Mouse (Mus musculus) kidney, embryonic 16.5 days (tissue): Measurements from ENCODE around the gene Eif4e2. TPM values are rescaled to one million over a fixed set of nuclear protein-coding genes. Genes with fewer than 3 reads are reported as not detected.

Experiments used
- ATAC-seq: fragments of 200-750 bp; cut with Nextera tagmentation; 2 replicates; pipeline ENCODE4 v1.8.0; 2017; ENCODE audit warnings: moderate TSS enrichment; ENCODE audit not compliant: low FRiP score, low TSS enrichment
- H3K27ac ChIP-seq: fragments of 300-500 bp; sonication (generic); 2 replicates; pipeline ENCODE4 v1.5.1; 2014; ENCODE audit warnings: low read length
- H3K27me3 ChIP-seq: fragments of 300-500 bp; sonication (generic); 2 replicates; pipeline ENCODE4 v1.6.1; 2014; ENCODE audit warnings: low read length, control low read depth, mixed read lengths; ENCODE audit not compliant: insufficient read depth
- H3K36me3 ChIP-seq: fragments of 300-500 bp; sonication (generic); 2 replicates; pipeline ENCODE4 v1.6.1; 2014; ENCODE audit warnings: low read length, control low read depth, mixed read lengths; ENCODE audit not compliant: insufficient read depth
- H3K4me1 ChIP-seq: fragments of 300-500 bp; sonication (generic); 2 replicates; pipeline ENCODE4 v1.6.1; 2014; ENCODE audit warnings: low read length, control low read depth, mixed read lengths; ENCODE audit not compliant: insufficient read depth
- H3K4me2 ChIP-seq: fragments of 300-500 bp; sonication (generic); replicated peaks from 2 replicates; pipeline ENCODE4 v1.6.1; 2014; ENCODE audit warnings: low read depth, low read length
- H3K4me3 ChIP-seq: fragments of 300-500 bp; sonication (generic); 2 replicates; pipeline ENCODE4 v1.5.1; 2014; ENCODE audit warnings: mild to moderate bottlenecking, low read length
- H3K9ac ChIP-seq: fragments of 300-500 bp; sonication (generic); replicated peaks from 2 replicates; pipeline ENCODE4 v1.6.1; 2014; ENCODE audit warnings: low read length
- H3K9me3 ChIP-seq: fragments of 300-500 bp; sonication (generic); 2 replicates; pipeline ENCODE4 v1.6.1; 2016; ENCODE audit warnings: low read length, control low read depth
- WGBS: fragments of 180-500 bp; shearing (Covaris S2); extraction: QIAGEN DNeasy Blood & Tissue Kit; methylation state at CpG from one replicate; pipeline ENCODE4 v1.1.7; 2014; 5-methylcytosine and 5-hydroxymethylcytosine counted together
- polyA plus RNA-seq: library from polyadenylated mRNA; unstranded; fragments of >200 nt; fragmentation: Nextera tagmentation; extraction: Ambion mirVana; gene quantifications from 2 replicates; pipeline ENCODE4 v1.2.1, GENCODE M21; 2015

Eif4e2 gene
- polyA plus RNA-seq, 1 experiment from 2014 or later = 157 TPM

DNA sequence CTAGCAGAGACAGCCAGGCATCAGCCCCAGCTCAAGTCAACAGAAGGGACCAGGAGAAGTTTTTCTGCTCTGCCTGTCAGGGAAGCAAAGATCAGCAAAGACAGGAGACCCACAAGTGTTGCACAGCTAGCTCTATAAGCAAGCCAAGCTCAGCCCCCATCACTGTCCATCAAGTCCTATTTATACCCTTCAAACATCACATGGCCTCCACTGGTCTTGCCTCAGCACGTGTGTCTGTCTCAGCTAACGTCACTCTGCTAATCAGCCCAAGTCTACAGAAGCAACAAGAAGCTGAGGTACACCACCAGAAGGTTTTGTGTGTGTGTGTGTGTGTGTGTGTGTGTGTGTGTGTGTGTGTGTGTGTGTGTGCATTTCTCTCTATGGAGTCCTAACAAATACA, 12.9 kb upstream of the Eif4e2 start:
- Histone ChIP-seq H3K36me3 (no peaks in the 10 kb centered on the region), H3K9me3 (peaks cover 2% of the 10 kb centered on the region; the same call in 1 of the 2 replicates), H3K27me3 (no peaks in the 10 kb centered on the region), H3K4me3 (no peak overlapping the region), H3K4me1 (peaks cover 10% of the 10 kb centered on the region), H3K9ac (no peak overlapping the region), H3K4me2 (no peak overlapping the region), H3K27ac (no peak overlapping the region)
- ATAC-seq = no peak
- 63% methylated on average over 2 of the region's 2 CpGs for WGBS

DNA sequence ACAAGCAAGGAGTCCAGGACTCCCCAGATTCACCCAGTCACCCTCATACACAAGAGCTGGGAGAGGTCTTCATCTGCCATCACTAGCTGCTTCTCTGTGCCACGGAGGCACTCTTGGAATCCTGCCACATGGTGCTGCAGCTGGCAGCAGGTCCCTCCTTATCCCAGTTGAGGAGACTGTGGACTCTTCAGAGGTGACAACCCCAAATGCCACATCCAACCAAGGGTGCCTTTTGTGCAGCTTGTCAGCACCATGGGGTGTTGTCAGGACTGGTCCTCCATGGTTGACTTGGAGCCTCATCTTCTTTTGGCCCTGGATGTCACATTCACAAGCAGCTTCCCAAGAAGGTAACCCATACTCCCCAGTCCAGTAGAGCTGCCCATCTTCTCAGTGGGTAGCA, 11.9 kb upstream of the Eif4e2 start:
- Histone ChIP-seq H3K36me3 (no peaks in the 10 kb centered on the region), H3K4me2 (no peak overlapping the region), H3K27me3 (peaks cover 3% of the 10 kb centered on the region; the same call in 1 of the 2 replicates), H3K4me3 (no peak overlapping the region), H3K4me1 (peaks cover 14% of the 10 kb centered on the region), H3K9me3 (peaks cover 2% of the 10 kb centered on the region; the same call in 1 of the 2 replicates), H3K9ac (no peak overlapping the region), H3K27ac (no peak overlapping the region)
- no peak for ATAC-seq
- WGBS = 62% methylated on average over 1 of the region's 1 CpGs

DNA sequence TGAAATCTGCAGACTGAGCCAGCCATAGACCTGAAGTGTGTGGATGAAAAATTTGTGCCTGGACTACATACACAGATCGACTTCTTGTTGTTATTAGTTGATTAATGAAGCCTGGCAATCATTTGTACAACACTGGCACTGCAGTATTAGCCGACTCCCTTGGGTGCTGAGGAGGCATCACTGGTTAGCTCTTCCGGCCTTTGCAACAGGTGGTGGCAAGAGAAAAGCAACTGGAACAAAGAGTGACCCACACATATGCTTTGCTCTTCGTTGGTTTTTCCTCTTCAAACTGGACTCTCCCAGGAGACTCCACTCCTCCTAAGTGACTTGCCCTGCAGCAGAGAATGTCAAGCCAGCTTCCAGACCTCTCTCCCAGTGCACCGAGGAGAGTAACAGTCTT, 9.9 kb upstream of the Eif4e2 start:
- no peak for ATAC-seq
- H3K27me3 ChIP-seq = peaks cover 15% of the 10 kb centered on the region; the same call in 1 of the 2 replicates
- no peak overlapping the region for H3K27ac ChIP-seq
- H3K9me3 ChIP-seq = peaks cover 2% of the 10 kb centered on the region; the same call in 1 of the 2 replicates
- no peak overlapping the region for H3K9ac ChIP-seq
- 78% methylated on average over 5 of the region's 5 CpGs for WGBS
- peaks cover 9% of the 10 kb centered on the region for H3K4me1 ChIP-seq
- H3K4me3 ChIP-seq = no peak overlapping the region
- H3K4me2 ChIP-seq = no peak overlapping the region
- no peaks in the 10 kb centered on the region for H3K36me3 ChIP-seq

DNA sequence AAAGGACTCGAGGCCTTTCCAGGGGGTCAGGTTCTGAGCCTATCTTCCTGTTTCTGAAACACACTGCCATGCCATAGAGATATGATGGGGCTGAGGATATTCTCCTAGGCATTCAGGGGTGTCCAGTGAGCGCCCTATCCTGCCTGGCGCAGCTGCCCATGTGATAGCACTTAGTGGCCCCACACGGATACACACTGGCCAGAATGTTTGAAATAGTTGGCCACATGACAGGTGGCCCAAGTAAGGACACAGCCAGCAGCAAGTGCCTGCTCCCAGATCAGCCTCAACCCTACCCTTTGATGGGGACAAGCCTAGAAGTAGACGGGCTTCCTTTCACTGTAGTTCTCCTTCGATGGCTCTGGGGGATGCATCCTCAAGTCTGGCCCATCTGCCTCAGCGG, 9.2 kb upstream of the Eif4e2 start, which contains the start of gene Chrng:
Chrng (plus strand) TSS at position 193 of the 400 bp plus-strand sequence.
- no peak within 1 kb of the TSS for H3K9ac ChIP-seq
- H3K36me3 ChIP-seq = no peaks in the 10 kb centered on the region
- peaks cover 2% of the 10 kb centered on the region; the same call in 1 of the 2 replicates for H3K9me3 ChIP-seq
- no peak within 1 kb of the TSS for H3K4me2 ChIP-seq
- ATAC-seq = no peak
- no peak within 1 kb of the TSS for H3K4me3 ChIP-seq
- peaks cover 9% of the 10 kb centered on the region; the same call in 1 of the 2 replicates for H3K4me1 ChIP-seq
- no peak within 1 kb of the TSS for H3K27ac ChIP-seq
- WGBS = 92% methylated on average over 7 of the region's 7 CpGs
- H3K27me3 ChIP-seq = peaks cover 15% of the 10 kb centered on the region; the same call in 1 of the 2 replicates

DNA sequence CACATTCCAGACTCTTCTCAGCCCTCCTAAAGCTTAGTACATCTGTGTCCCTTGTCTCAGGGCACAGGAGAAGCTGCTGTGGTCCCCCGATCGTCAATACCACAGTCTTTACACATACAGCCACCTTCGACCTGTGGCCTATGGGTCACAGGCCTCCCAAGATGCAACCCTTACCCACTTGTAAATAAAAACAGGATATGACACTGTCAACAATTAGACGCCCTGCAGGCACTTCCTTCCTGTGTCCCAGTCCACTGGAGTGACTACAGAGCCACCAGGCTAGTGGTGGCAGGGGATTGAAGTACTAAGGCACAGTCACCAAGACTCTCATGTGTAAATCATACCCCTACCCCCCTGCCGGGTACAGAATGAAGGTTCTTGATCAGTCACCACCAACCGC, 8.7 kb upstream of the Eif4e2 start:
- Histone ChIP-seq H3K9me3 (peaks cover 2% of the 10 kb centered on the region; the same call in 1 of the 2 replicates), H3K27ac (no peak overlapping the region), H3K4me2 (no peak overlapping the region), H3K4me3 (no peak overlapping the region), H3K27me3 (peaks cover 15% of the 10 kb centered on the region; the same call in 1 of the 2 replicates), H3K9ac (no peak overlapping the region), H3K4me1 (peaks cover 9% of the 10 kb centered on the region; the same call in 1 of the 2 replicates), H3K36me3 (no peaks in the 10 kb centered on the region)
- WGBS = 46% methylated on average over 6 of the region's 6 CpGs
- no peak for ATAC-seq

DNA sequence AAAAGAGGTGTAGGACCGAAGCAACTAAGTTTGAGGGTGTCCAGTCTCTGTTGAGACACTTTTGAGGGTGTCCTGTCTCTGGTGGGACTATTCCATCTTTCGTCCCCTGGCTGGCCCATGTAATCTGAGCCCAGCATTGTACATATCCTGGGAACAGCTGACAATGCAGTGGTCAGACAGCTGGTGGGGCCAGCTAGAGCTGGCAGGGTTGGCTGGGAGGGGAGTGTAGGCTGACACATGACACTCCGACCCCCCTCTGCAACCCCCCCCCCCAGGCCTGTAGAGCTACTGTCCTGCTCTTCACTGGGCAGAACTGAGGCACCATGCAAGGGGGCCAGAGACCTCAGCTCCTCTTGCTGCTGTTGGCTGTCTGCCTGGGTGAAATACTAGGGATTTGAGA, 8.2 kb upstream of the Eif4e2 start:
- Histone ChIP-seq H3K36me3 (no peaks in the 10 kb centered on the region), H3K4me2 (no peak overlapping the region), H3K27me3 (peaks cover 15% of the 10 kb centered on the region; the same call in 1 of the 2 replicates), H3K9ac (no peak overlapping the region), H3K4me1 (peaks cover 9% of the 10 kb centered on the region; the same call in 1 of the 2 replicates), H3K9me3 (peaks cover 2% of the 10 kb centered on the region; the same call in 1 of the 2 replicates), H3K27ac (no peak overlapping the region), H3K4me3 (no peak overlapping the region)
- peak; percentile 44; the same call in 1 of the 2 replicates for ATAC-seq
- WGBS = 25% methylated on average over 3 of the region's 3 CpGs

DNA sequence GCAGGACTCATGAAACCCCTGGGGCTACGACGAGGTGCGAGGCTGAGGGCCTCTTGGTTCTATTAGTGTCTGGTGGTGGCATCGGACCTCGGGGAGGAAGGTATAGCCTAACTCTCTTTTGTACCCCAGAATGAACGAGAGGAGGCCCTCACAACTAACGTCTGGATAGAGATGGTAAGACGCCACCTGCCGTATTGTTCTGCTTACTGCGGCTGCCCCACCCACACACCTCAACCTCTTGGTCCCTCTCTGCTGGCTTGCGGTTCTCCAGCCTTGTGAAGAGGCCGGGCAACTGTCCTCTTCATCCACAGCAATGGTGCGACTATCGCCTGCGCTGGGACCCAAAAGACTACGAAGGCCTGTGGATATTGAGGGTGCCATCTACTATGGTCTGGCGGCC, 7.4 kb upstream of the Eif4e2 start:
- H3K9ac ChIP-seq = no peak overlapping the region
- WGBS = 18% methylated on average over 17 of the region's 17 CpGs
- no peak overlapping the region for H3K4me2 ChIP-seq
- peaks cover 2% of the 10 kb centered on the region; the same call in 1 of the 2 replicates for H3K9me3 ChIP-seq
- peaks cover 15% of the 10 kb centered on the region; the same call in 1 of the 2 replicates for H3K27me3 ChIP-seq
- no peaks in the 10 kb centered on the region for H3K36me3 ChIP-seq
- H3K27ac ChIP-seq = no peak overlapping the region
- ATAC-seq = no peak
- peaks cover 9% of the 10 kb centered on the region; the same call in 1 of the 2 replicates for H3K4me1 ChIP-seq
- no peak overlapping the region for H3K4me3 ChIP-seq

DNA sequence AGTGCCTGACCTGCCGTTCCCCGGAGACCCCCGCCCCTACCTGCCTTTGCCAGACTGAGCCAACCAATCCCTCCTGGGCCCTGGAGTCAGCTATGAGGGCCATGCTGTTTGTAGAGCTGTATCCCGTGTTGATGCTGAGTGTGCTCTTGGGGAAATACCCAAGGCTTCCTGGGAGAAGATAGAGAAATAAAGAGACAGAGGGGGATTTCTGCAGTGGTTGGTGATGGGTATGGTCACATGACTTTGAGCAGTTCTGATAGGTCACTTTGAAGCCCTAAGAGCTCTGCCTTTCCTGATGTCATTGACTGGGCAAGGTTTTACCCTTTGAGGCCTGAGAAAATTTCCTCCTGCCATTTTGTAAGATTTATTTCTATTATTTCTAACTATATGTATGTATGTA, 2.3 kb upstream of the Eif4e2 start:
- Histone ChIP-seq H3K4me2 (no peak overlapping the region), H3K36me3 (no peaks in the 10 kb centered on the region), H3K27ac (no peak overlapping the region), H3K9ac (no peak overlapping the region), H3K4me3 (no peak overlapping the region), H3K27me3 (peaks cover 12% of the 10 kb centered on the region; the same call in 1 of the 2 replicates), H3K4me1 (peaks cover 23% of the 10 kb centered on the region), H3K9me3 (no peaks in the 10 kb centered on the region)
- WGBS = 80% methylated on average over 4 of the region's 4 CpGs
- no peak for ATAC-seq

DNA sequence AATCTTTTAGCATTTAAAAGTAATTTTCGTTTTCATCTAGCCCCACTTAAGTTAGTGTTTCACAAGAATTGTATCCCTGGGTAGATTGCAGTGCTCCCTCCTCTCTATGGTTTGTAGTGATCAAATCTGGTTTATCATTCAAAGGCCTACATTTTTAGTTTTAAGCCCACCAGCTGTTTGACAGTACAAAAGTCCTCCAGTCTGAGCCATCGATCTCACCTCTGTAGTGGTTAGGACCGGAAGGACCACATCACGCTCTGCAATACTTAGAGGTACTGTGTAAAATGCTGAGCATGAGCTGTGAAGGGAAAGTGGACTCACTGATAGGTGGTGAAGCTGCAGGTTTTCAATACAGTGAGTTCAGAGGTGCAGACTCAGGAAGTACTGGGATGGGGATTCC, 1.0 kb downstream of the Eif4e2 start:
- 15% methylated on average over 4 of the region's 4 CpGs for WGBS
- Histone ChIP-seq H3K36me3 (peaks cover 8% of the 10 kb centered on the region; the same call in 1 of the 2 replicates), H3K9ac (peak overlapping the region; percentile 99), H3K4me3 (peak overlapping the region; percentile 78), H3K4me2 (peak overlapping the region; percentile 82), H3K27me3 (no peaks in the 10 kb centered on the region), H3K4me1 (peaks cover 32% of the 10 kb centered on the region), H3K9me3 (no peaks in the 10 kb centered on the region), H3K27ac (peak overlapping the region; percentile 99)
- ATAC-seq = no peak

DNA sequence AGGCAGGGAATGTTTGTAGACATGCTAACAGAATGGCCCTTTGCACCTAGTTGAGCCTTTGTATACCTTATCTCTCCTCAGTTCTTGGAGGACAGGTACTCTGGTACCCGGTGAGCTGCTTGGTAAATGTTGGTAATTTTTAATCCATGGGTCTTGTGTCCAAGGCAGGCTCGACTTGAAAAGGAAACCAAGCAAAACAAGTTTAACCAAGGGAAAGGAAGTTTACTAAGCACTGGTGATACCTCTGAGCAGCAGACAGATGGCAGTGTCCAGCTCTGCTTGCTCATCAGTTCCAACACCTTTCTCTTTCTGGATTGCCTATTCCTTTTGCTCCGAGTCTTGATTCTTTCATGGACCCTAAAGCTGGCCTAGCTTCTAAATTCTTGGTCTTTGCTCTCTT, 4.2 kb downstream of the Eif4e2 start:
- H3K36me3 ChIP-seq = peaks cover 37% of the 10 kb centered on the region
- no peaks in the 10 kb centered on the region for H3K27me3 ChIP-seq
- H3K9me3 ChIP-seq = no peaks in the 10 kb centered on the region
- H3K27ac ChIP-seq = peak overlapping the region; percentile 27; the same call in 1 of the 2 replicates
- 58% methylated on average over 3 of the region's 3 CpGs for WGBS
- H3K4me3 ChIP-seq = no peak overlapping the region
- H3K4me2 ChIP-seq = no peak overlapping the region
- H3K4me1 ChIP-seq = peaks cover 31% of the 10 kb centered on the region
- ATAC-seq = no peak
- no peak overlapping the region for H3K9ac ChIP-seq
